Mouse (Mus musculus): ENCODE measurements around the gene Hcn4. TPM values are rescaled to one million over a fixed set of nuclear protein-coding genes. Genes with fewer than 3 reads are reported as not detected.

The Hcn4 gene
- polyA plus RNA-seq, 1 experiment from 2014 or later, result 3.8 TPM

GRCm38 (mm10) chr9:58817676-58818075, 5.5 kb upstream of the Hcn4 start:
- H3K9me3 ChIP-seq, result no peaks in the 10 kb centered on the region
- peaks cover 49% of the 10 kb centered on the region for H3K27me3 ChIP-seq (ENCODE audit: insufficient read depth, poor library complexity, severe bottlenecking)
- WGBS, result 29% methylated on average over 3 of the region's 3 CpGs
- H3K4me1 ChIP-seq, result peaks cover 85% of the 10 kb centered on the region
- H3K27ac ChIP-seq, result peak overlapping the region; percentile 71
- no peak for DNase-seq (ENCODE audit: low spot score)
- no peak overlapping the region; the same call in 1 of the 2 replicates for H3K4me3 ChIP-seq
- no peaks in the 10 kb centered on the region for H3K36me3 ChIP-seq

DNA sequence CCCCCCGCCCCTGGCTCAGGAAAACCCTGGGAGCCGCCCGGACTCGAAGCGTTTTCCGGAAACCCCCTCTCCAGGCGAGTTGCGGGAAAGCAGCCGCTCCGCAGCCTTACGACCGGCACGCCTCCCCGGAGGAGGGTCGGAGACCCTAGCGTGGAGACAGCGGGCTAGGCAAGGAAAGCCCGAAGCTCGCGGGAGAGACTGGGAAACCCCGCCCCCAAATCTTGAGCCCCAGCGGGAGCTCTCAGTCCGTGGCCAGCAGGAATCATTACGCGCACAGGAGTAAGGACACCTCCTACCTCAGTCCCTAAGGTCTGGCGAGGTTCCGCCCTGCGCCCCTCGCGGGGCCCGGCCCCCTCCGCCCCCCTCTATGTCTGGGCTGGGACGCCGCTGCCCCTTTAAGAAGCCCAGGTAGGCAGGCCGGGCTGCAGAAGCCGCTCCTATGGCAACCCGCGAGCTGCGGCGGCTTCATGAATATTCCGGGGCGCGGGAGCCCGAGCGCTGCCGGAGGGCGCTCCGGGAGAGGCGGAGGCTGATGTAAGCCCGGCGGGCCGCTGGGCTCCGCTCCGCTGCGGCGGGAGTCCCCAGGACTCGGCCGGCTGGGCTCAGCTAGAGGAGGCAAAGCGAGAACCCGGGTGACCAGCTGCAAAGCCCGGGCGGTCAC, 651 bp upstream of the Hcn4 start:
- peak overlapping the region; percentile 80 for H3K4me3 ChIP-seq
- H3K4me1 ChIP-seq, result peaks cover 83% of the 10 kb centered on the region
- WGBS, result under 1% methylated on average over 62 of the region's 62 CpGs
- H3K9me3 ChIP-seq, result no peaks in the 10 kb centered on the region
- DNase-seq (ENCODE audit: low spot score), result peak; percentile 92
- H3K27me3 ChIP-seq (ENCODE audit: insufficient read depth, poor library complexity, severe bottlenecking), result peaks cover 80% of the 10 kb centered on the region
- H3K27ac ChIP-seq, result peak overlapping the region; percentile 91
- H3K36me3 ChIP-seq, result 0 out of 2 replicates have a peak, but pooled peaks cover 6% of the 10 kb centered on the region

DNA sequence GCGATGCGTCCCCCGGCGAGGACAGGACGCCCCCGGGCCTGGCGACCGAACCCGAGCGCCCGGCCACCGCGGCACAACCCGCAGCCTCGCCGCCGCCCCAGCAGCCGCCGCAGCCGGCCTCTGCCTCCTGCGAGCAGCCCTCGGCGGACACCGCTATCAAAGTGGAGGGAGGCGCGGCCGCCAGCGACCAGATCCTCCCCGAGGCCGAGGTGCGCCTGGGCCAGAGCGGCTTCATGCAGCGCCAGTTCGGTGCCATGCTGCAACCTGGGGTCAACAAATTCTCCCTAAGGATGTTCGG, 655 bp downstream of the Hcn4 start:
- Histone ChIP-seq H3K27me3 (ENCODE audit: insufficient read depth, poor library complexity, severe bottlenecking) (peaks cover 67% of the 10 kb centered on the region), H3K9me3 (no peaks in the 10 kb centered on the region), H3K4me1 (peaks cover 83% of the 10 kb centered on the region), H3K36me3 (0 out of 2 replicates have a peak, but pooled peaks cover 6% of the 10 kb centered on the region), H3K27ac (peak overlapping the region; percentile 91), H3K4me3 (peak overlapping the region; percentile 80)
- no peak for DNase-seq (ENCODE audit: low spot score)
- WGBS, result under 1% methylated on average over 34 of the region's 35 CpGs

GRCm38 (mm10) chr9:58829627-58830026, 6.4 kb downstream of the Hcn4 start:
- Histone ChIP-seq H3K9me3 (no peaks in the 10 kb centered on the region), H3K27ac (peak overlapping the region; percentile 62; the same call in 1 of the 2 replicates), H3K36me3 (0 out of 2 replicates have a peak, but pooled peaks cover 10% of the 10 kb centered on the region), H3K4me3 (no peak overlapping the region), H3K4me1 (peaks cover 84% of the 10 kb centered on the region), H3K27me3 (ENCODE audit: insufficient read depth, poor library complexity, severe bottlenecking) (peaks cover 19% of the 10 kb centered on the region)
- 32% methylated on average over 4 of the region's 4 CpGs for WGBS
- no peak for DNase-seq (ENCODE audit: low spot score)

DNA sequence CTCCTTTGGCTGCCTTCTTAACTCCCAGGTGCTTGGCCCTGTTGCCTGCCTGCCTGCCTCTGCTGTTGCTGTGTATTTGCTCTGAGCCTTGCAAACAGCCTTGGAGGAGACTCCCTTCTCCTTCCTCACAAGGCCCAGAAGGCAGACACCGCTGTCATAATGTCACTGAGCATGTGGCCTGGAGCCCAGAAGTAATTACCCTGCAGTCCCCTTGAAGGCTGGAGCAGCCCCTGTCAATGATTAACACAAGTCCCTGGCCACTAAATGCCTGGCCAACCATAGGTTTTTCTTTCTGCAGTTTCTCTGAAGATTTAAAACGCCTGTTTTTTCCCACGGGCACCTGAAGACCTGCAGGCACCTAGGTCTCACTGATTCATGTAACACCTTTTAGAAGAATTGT, 9.7 kb downstream of the Hcn4 start:
- WGBS, result 80% methylated on average over 3 of the region's 3 CpGs
- H3K36me3 ChIP-seq, result 0 out of 2 replicates have a peak, but pooled peaks cover 4% of the 10 kb centered on the region
- H3K9me3 ChIP-seq, result no peaks in the 10 kb centered on the region
- H3K27me3 ChIP-seq (ENCODE audit: insufficient read depth, poor library complexity, severe bottlenecking), result no peaks in the 10 kb centered on the region
- H3K27ac ChIP-seq, result no peak overlapping the region
- no peak overlapping the region for H3K4me3 ChIP-seq
- peaks cover 88% of the 10 kb centered on the region for H3K4me1 ChIP-seq
- DNase-seq (ENCODE audit: low spot score), result no peak

DNA sequence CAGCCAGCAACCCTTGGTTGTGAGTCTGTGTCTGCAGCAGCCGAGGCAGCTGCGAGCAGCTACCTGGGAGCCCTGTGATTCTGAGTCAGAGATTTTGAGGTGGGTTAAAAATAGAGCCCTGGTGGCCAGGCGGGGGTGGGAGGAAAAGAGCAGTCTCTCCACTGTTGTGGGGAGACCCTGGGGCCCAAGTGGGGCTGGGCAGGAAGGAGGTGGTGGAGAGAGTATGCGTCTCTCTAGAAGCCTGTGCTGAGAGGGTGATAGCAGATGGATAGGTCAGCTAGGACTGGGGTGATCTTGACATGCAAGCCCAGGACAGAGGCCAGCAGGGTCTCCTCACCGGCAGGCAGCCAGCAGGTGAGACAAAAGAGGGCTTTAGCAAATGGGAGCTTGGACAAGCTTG, 14.0 kb downstream of the Hcn4 start:
- DNase-seq (ENCODE audit: low spot score), result no peak
- Histone ChIP-seq H3K27me3 (ENCODE audit: insufficient read depth, poor library complexity, severe bottlenecking) (0 out of 2 replicates have a peak, but pooled peaks cover 6% of the 10 kb centered on the region), H3K4me3 (peak overlapping the region; percentile 16; the same call in 1 of the 2 replicates), H3K36me3 (0 out of 2 replicates have a peak, but pooled peaks cover 5% of the 10 kb centered on the region), H3K9me3 (no peaks in the 10 kb centered on the region), H3K27ac (peak overlapping the region; percentile 84), H3K4me1 (peaks cover 84% of the 10 kb centered on the region)
- WGBS, result 22% methylated on average over 5 of the region's 5 CpGs

GRCm38 (mm10) chr9:58838504-58838903, 15.3 kb downstream of the Hcn4 start:
- 0 out of 2 replicates have a peak, but pooled peaks cover 6% of the 10 kb centered on the region for H3K27me3 ChIP-seq (ENCODE audit: insufficient read depth, poor library complexity, severe bottlenecking)
- no peak overlapping the region for H3K4me3 ChIP-seq
- 78% methylated on average over 5 of the region's 5 CpGs for WGBS
- no peak for DNase-seq (ENCODE audit: low spot score)
- H3K9me3 ChIP-seq, result no peaks in the 10 kb centered on the region
- H3K27ac ChIP-seq, result peak overlapping the region; percentile 12; the same call in 1 of the 2 replicates
- 0 out of 2 replicates have a peak, but pooled peaks cover 2% of the 10 kb centered on the region for H3K36me3 ChIP-seq
- peaks cover 86% of the 10 kb centered on the region for H3K4me1 ChIP-seq

DNA sequence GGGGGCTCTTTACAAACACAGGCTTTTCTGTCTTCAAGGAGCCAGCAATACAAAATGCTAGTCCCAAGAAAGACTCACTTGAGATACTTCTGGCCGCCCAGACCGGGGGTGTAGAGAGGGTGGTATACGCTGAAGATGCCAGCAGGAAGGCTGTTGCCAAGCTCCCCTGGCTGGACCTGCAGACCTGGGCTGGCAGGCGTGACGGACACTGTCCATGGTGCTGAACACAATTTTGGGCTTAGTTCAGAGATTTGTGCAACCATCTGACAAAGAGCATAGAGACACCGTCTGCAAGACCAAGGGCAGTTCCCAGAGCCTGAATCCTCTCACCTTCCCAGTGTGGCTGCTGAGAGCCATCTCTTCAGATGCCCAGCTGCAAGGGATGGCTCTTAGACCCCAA, 18.4 kb downstream of the Hcn4 start:
- Histone ChIP-seq H3K9me3 (no peaks in the 10 kb centered on the region), H3K4me1 (peaks cover 78% of the 10 kb centered on the region), H3K4me3 (no peak overlapping the region), H3K27ac (no peak overlapping the region), H3K27me3 (ENCODE audit: insufficient read depth, poor library complexity, severe bottlenecking) (0 out of 2 replicates have a peak, but pooled peaks cover 6% of the 10 kb centered on the region), H3K36me3 (peaks cover 20% of the 10 kb centered on the region; the same call in 1 of the 2 replicates)
- WGBS, result 31% methylated on average over 6 of the region's 6 CpGs
- no peak for DNase-seq (ENCODE audit: low spot score)

- H3K27me3 ChIP-seq (ENCODE audit: insufficient read depth, poor library complexity, severe bottlenecking), result 0 out of 2 replicates have a peak, but pooled peaks cover under 1% of the 10 kb centered on the region
- DNase-seq (ENCODE audit: low spot score), result no peak
- WGBS, result 86% methylated on average over 3 of the region's 3 CpGs
Measured at GRCm38 (mm10) chr9:58844597-58844996, 21.4 kb downstream of the Hcn4 start.

GRCm38 (mm10) chr9:58847008-58847407, 23.8 kb downstream of the Hcn4 start:
- H3K27me3 ChIP-seq (ENCODE audit: insufficient read depth, poor library complexity, severe bottlenecking), result no peaks in the 10 kb centered on the region
- peaks cover 20% of the 10 kb centered on the region; the same call in 1 of the 2 replicates for H3K36me3 ChIP-seq
- no peak for DNase-seq (ENCODE audit: low spot score)
- no peak overlapping the region for H3K4me3 ChIP-seq
- peak overlapping the region; percentile 72 for H3K27ac ChIP-seq
- peaks cover 77% of the 10 kb centered on the region for H3K4me1 ChIP-seq
- no peaks in the 10 kb centered on the region for H3K9me3 ChIP-seq
- 12% methylated on average over 3 of the region's 3 CpGs for WGBS

More at GRCm38 (mm10) chr9:58844597-58844996, 21.4 kb downstream of the Hcn4 start:
- Histone ChIP-seq H3K4me1 (peaks cover 78% of the 10 kb centered on the region), H3K4me3 (no peak overlapping the region), H3K27ac (no peak overlapping the region), H3K36me3 (peaks cover 20% of the 10 kb centered on the region; the same call in 1 of the 2 replicates), H3K9me3 (no peaks in the 10 kb centered on the region)

DNA sequence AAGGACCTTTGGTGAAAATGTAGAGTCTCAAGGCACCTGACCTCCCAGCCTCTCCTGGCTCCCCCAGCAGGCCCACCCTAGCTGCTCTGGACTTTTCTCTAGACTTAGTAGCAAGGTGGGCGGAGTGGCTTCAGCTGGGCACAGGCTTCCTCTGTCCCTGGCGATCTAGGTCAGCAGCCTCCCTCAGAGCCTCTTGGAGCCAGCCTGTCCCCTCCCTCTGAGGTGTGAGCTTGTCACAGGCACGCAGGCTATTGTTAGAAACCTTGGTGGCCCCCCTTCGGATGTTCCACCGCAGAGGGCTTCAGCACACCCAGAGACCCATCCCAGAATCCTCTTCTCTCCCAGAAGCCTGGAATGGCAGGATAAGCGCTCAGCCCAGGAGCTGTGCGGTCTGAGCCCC, 24.5 kb downstream of the Hcn4 start:
- Histone ChIP-seq H3K4me1 (peaks cover 70% of the 10 kb centered on the region), H3K27ac (peak overlapping the region; percentile 72), H3K27me3 (ENCODE audit: insufficient read depth, poor library complexity, severe bottlenecking) (no peaks in the 10 kb centered on the region), H3K4me3 (0 out of 2 replicates have a peak overlapping the region, but pooled peaks have one; percentile 15), H3K36me3 (peaks cover 20% of the 10 kb centered on the region; the same call in 1 of the 2 replicates), H3K9me3 (no peaks in the 10 kb centered on the region)
- WGBS, result 39% methylated on average over 7 of the region's 7 CpGs
- peak; percentile 84 for DNase-seq (ENCODE audit: low spot score)

DNA sequence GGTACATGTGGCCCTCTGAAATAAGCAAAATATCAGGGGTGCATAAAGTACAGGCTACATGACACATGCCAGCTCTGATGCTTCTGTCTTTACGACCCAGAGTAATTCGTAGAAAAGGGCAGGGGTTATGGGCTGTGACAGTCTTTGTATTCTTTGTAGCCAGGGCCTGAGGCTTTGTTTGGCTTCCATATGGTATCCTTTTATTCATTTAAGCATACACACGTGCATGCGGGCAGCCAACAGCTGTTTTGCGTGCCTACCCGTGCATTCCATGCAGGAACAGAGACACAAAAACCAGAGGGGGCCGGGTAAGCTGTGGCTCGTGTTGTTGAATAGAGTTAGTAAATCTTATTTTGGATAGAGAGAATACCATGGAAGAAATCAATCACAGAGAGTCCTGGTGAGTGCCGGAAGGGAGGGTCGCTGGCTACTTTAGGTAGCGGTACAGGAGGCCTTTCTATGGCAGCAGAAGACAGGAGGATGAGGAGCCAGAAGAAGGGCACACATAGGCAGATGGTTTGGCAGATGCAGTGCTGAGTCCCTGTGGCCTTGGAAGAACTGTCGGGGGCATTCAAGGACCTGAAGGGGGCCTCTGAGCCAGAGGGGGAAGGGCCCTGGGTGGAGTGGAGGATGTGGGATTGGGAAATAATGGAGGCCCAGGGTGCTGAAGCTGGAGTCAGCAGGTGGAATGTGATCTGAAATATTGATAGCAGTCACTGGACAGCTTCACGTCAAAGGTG, 26.5 kb downstream of the Hcn4 start:
- Histone ChIP-seq H3K4me3 (no peak overlapping the region), H3K4me1 (peaks cover 71% of the 10 kb centered on the region), H3K27ac (no peak overlapping the region), H3K9me3 (no peaks in the 10 kb centered on the region), H3K27me3 (ENCODE audit: insufficient read depth, poor library complexity, severe bottlenecking) (0 out of 2 replicates have a peak, but pooled peaks cover 5% of the 10 kb centered on the region), H3K36me3 (peaks cover 28% of the 10 kb centered on the region)
- DNase-seq (ENCODE audit: low spot score), result no peak
- WGBS, result 80% methylated on average over 13 of the region's 13 CpGs

- Histone ChIP-seq H3K4me3 (no peak overlapping the region), H3K4me1 (peaks cover 43% of the 10 kb centered on the region), H3K9me3 (no peaks in the 10 kb centered on the region), H3K27me3 (ENCODE audit: insufficient read depth, poor library complexity, severe bottlenecking) (peaks cover 13% of the 10 kb centered on the region), H3K36me3 (peaks cover 62% of the 10 kb centered on the region), H3K27ac (no peak overlapping the region)
- DNase-seq (ENCODE audit: low spot score), result no peak
- WGBS, result 45% methylated on average over 3 of the region's 3 CpGs
Measured at GRCm38 (mm10) chr9:58854931-58855330, 31.7 kb downstream of the Hcn4 start.
